Mouse (Mus musculus): ENCODE measurements around the gene Rnf113a2. TPM values are rescaled to one million over a fixed set of nuclear protein-coding genes. Genes with fewer than 3 reads are reported as not detected.

Gene Rnf113a2
- polyA plus RNA-seq, 1 experiment from 2014 or later: 22.3 TPM

DNA sequence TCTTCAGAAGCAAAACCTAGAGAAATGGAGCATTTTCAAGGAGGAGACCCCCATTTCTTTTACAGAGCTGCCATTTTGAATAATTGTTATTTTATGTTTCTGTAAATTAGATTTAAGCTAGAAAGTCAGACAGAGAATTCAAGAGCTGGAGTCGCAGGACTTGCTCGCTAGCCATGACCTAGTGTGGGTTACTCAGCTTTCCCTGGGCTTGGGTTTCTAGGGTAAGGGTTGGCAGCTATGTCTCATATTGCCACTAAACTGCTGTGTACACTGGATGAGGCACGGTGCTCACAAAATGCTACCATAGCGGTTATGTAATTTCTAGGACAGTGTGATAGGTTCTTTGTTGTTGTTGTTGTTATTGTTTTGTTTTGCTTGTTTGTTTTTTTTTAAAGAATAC is 24.3 kb upstream of the Rnf113a2 start:
- no peak overlapping the region for H3K9ac ChIP-seq (replicated peaks; ENCODE audit: low read length)
- H3K4me2 ChIP-seq (replicated peaks; ENCODE audit: low read depth, low read length): no peak overlapping the region
- WGBS: 93% methylated on average over 4 of the region's 4 CpGs
- no peaks in the 10 kb centered on the region for H3K9me3 ChIP-seq (ENCODE audit: low read length)
- ATAC-seq (ENCODE audit: low FRiP score, low TSS enrichment): no peak
- 0 out of 2 replicates have a peak, but pooled peaks cover 3% of the 10 kb centered on the region for H3K36me3 ChIP-seq (ENCODE audit: insufficient read depth, low read length)
- H3K27me3 ChIP-seq (ENCODE audit: insufficient read depth, low read length): no peaks in the 10 kb centered on the region
- H3K4me3 ChIP-seq (ENCODE audit: low read length): no peak overlapping the region
- H3K4me1 ChIP-seq (ENCODE audit: insufficient read depth, low read length): no peaks in the 10 kb centered on the region
- no peak overlapping the region for H3K27ac ChIP-seq (ENCODE audit: low read length)

DNA sequence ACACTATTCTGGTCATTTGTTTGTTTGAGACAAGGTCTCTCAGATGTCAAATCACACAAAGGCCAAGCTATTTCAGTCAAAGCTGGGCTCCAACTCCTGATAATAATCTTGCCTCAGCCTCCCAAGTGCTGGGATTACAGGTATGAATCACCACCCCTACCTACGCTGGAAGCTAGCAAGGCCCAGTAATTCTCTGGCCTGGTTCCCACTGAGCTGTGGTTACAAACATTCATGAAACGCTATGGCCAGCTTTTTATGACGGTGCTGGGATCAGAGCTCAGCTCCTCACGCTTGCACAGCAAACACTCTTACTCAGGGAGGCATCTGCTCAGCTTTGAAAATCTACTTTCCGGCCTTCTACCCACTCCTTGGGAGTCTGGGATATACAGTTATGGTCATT is 23.1 kb upstream of the Rnf113a2 start:
- no peaks in the 10 kb centered on the region for H3K27me3 ChIP-seq (ENCODE audit: insufficient read depth, low read length)
- H3K9ac ChIP-seq (replicated peaks; ENCODE audit: low read length): no peak overlapping the region
- H3K4me3 ChIP-seq (ENCODE audit: low read length): no peak overlapping the region
- ATAC-seq (ENCODE audit: low FRiP score, low TSS enrichment): no peak
- no peaks in the 10 kb centered on the region for H3K9me3 ChIP-seq (ENCODE audit: low read length)
- WGBS: 89% methylated on average over 5 of the region's 5 CpGs
- no peaks in the 10 kb centered on the region for H3K4me1 ChIP-seq (ENCODE audit: insufficient read depth, low read length)
- H3K36me3 ChIP-seq (ENCODE audit: insufficient read depth, low read length): 0 out of 2 replicates have a peak, but pooled peaks cover 3% of the 10 kb centered on the region
- no peak overlapping the region for H3K27ac ChIP-seq (ENCODE audit: low read length)
- H3K4me2 ChIP-seq (replicated peaks; ENCODE audit: low read depth, low read length): no peak overlapping the region

DNA sequence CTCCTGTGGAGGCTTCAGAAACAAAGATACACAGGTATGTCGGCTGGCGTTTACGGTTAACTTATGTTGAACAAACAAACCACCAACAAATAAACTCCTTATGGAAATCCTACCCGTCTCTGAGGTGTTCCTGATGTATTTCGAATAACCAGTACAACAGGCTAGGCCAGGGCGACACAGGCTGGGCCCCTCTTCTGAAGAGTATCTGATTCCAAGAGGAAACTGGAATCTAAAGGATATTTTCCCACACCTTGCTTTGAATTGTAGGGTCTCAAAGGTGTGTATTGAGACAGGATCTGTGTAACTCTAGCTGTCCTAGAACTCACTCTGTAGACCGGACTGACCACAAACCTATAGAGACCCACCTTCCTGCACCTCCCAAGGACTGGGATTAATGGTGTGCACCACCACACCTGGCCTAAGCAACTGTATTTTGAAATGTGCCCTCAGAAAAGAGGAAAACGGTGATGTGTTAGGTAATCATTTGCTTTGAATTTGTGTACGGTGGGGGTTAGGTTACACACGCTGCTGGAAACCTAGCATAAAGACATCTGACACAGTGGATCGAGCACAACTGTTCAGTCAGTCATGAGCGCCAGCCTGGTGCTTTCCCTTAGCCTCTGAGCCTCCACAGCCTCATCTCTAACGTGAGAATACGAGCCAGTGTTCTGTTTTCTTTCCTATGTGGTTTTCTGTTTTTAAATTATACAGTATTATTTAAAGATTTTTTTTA is 19.9 kb upstream of the Rnf113a2 start:
- Histone ChIP-seq H3K4me3 (ENCODE audit: low read length) (no peak overlapping the region), H3K9me3 (ENCODE audit: low read length) (no peaks in the 10 kb centered on the region), H3K4me2 (replicated peaks; ENCODE audit: low read depth, low read length) (no peak overlapping the region), H3K27ac (ENCODE audit: low read length) (no peak overlapping the region; the same call in 1 of the 2 replicates), H3K36me3 (ENCODE audit: insufficient read depth, low read length) (0 out of 2 replicates have a peak, but pooled peaks cover 3% of the 10 kb centered on the region), H3K9ac (replicated peaks; ENCODE audit: low read length) (no peak overlapping the region), H3K4me1 (ENCODE audit: insufficient read depth, low read length) (peaks cover 4% of the 10 kb centered on the region; the same call in 1 of the 2 replicates), H3K27me3 (ENCODE audit: insufficient read depth, low read length) (no peaks in the 10 kb centered on the region)
- no peak; the same call in 1 of the 2 replicates for ATAC-seq (ENCODE audit: low FRiP score, low TSS enrichment)
- WGBS: 73% methylated on average over 14 of the region's 14 CpGs

DNA sequence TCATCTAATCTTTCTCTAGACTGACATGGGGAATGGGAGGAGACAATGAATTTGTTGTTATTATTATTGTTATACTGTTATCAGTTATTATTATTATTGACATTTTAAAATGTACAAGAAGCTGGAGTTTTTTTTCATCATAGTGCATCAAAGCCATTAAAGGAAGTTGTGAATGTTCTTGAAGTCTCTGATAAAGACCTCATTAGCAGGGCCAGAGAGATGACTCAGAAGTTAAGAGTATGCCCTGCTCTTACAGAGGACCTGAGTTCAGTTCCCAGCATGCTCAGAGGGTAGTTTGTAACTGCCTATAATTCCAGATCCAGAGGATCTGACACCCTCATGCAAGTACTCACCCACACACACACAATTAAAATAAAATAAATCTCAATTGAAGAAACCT is 19.3 kb upstream of the Rnf113a2 start:
- no peak overlapping the region for H3K4me2 ChIP-seq (replicated peaks; ENCODE audit: low read depth, low read length)
- H3K4me1 ChIP-seq (ENCODE audit: insufficient read depth, low read length): peaks cover 4% of the 10 kb centered on the region; the same call in 1 of the 2 replicates
- no peak for ATAC-seq (ENCODE audit: low FRiP score, low TSS enrichment)
- no peaks in the 10 kb centered on the region for H3K9me3 ChIP-seq (ENCODE audit: low read length)
- H3K36me3 ChIP-seq (ENCODE audit: insufficient read depth, low read length): 0 out of 2 replicates have a peak, but pooled peaks cover 3% of the 10 kb centered on the region
- no peak overlapping the region for H3K9ac ChIP-seq (replicated peaks; ENCODE audit: low read length)
- H3K27me3 ChIP-seq (ENCODE audit: insufficient read depth, low read length): no peaks in the 10 kb centered on the region
- H3K4me3 ChIP-seq (ENCODE audit: low read length): no peak overlapping the region
- no peak overlapping the region for H3K27ac ChIP-seq (ENCODE audit: low read length)

DNA sequence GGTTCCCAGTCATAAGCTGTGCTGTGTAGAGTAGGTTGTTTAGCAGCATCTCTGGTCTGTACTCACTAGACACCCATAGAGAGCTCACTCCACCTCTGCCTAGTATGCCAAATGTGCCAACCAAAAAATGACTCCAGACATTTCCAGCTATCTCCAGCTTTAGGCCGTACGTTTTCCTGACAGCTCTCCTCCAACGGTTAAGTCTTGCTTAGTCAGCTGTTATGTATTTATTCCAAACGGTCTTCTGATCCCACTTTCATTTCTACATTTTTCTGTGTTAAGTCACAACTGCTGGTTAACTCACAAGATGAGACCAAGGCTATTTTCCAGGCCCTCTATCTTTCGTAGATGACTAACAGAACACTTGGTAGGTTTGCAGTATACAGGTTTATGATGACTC is 18.4 kb upstream of the Rnf113a2 start:
- no peak overlapping the region for H3K9ac ChIP-seq (replicated peaks; ENCODE audit: low read length)
- WGBS: 73% methylated on average over 5 of the region's 5 CpGs

DNA sequence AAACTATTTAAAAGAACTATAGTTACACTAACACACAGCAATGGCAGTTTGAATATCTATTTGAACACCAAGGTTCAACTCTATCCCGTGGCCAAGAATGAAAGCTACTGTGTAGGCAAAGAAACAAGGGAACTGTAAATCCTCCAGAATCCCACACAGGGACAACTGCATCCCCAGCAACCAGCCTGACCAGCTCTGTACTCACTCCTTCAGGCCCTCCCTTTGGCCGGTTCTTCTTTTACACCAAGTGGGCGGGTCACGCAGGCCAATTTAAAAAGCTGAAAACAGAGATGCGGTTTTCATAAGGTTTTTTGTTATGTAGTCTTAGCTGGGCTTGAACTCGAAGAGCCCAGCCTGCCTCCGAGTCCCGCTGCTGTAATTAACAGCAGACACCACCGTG is 17.9 kb upstream of the Rnf113a2 start:
- WGBS: 76% methylated on average over 9 of the region's 9 CpGs
- peaks cover 4% of the 10 kb centered on the region; the same call in 1 of the 2 replicates for H3K4me1 ChIP-seq (ENCODE audit: insufficient read depth, low read length)
- H3K27me3 ChIP-seq (ENCODE audit: insufficient read depth, low read length): no peaks in the 10 kb centered on the region
- no peaks in the 10 kb centered on the region for H3K9me3 ChIP-seq (ENCODE audit: low read length)
- no peak for ATAC-seq (ENCODE audit: low FRiP score, low TSS enrichment)
- H3K4me3 ChIP-seq (ENCODE audit: low read length): no peak overlapping the region
- H3K27ac ChIP-seq (ENCODE audit: low read length): peak overlapping the region; percentile 65
- H3K4me2 ChIP-seq (replicated peaks; ENCODE audit: low read depth, low read length): 0 out of 2 replicates have a peak overlapping the region, but pooled peaks have one; percentile 10
- no peaks in the 10 kb centered on the region for H3K36me3 ChIP-seq (ENCODE audit: insufficient read depth, low read length)
- H3K9ac ChIP-seq (replicated peaks; ENCODE audit: low read length): no peak overlapping the region

More for the DNA sequence above, 18.4 kb upstream of the Rnf113a2 start:
- no peak overlapping the region for H3K4me2 ChIP-seq (replicated peaks; ENCODE audit: low read depth, low read length)
- H3K27me3 ChIP-seq (ENCODE audit: insufficient read depth, low read length): no peaks in the 10 kb centered on the region
- no peak overlapping the region for H3K27ac ChIP-seq (ENCODE audit: low read length)
- H3K9me3 ChIP-seq (ENCODE audit: low read length): no peaks in the 10 kb centered on the region
- no peak overlapping the region for H3K4me3 ChIP-seq (ENCODE audit: low read length)
- peaks cover 4% of the 10 kb centered on the region; the same call in 1 of the 2 replicates for H3K4me1 ChIP-seq (ENCODE audit: insufficient read depth, low read length)
- no peak for ATAC-seq (ENCODE audit: low FRiP score, low TSS enrichment)
- no peaks in the 10 kb centered on the region for H3K36me3 ChIP-seq (ENCODE audit: insufficient read depth, low read length)

DNA sequence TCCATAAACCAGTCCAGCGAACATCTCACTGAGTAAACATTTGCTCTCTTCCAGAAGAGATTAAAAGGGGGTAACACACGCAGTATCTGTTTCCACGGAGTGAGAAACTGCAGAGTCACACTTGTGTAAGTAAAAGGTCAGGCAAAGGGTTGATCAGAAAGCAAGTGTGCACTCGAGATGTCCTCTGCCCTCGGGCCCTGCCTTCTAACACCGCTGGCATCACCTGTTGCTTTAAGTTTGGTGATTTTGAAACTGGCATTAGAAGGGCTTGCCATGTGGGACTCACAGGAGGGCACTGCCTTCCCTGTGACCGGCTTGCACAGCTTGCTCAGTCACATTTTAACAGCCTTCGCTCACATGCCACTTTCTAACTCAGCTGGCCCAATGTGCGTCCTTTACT is 17.3 kb upstream of the Rnf113a2 start:
- H3K4me2 ChIP-seq (replicated peaks; ENCODE audit: low read depth, low read length): no peak overlapping the region

DNA sequence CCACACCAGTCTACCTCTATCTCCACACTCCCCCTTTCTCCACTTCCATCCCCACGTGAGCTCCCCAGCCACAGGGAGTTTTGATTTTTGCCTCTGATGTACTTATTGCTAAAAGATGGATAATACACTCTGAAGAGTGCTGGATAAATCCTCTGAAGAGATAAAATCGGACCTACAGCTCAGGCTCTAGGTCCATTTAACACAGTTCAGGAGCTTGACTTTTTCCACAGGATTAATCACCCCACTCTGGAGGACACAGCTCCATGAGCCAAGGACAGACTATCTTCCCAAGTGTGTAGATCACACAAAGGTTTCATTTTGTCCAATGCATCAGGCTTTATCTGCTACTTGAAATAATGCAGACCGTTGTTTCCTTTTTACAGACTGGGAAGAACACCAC is 16.9 kb upstream of the Rnf113a2 start:
- Histone ChIP-seq H3K4me2 (replicated peaks; ENCODE audit: low read depth, low read length) (no peak overlapping the region), H3K4me1 (ENCODE audit: insufficient read depth, low read length) (peaks cover 4% of the 10 kb centered on the region; the same call in 1 of the 2 replicates), H3K9ac (replicated peaks; ENCODE audit: low read length) (no peak overlapping the region), H3K36me3 (ENCODE audit: insufficient read depth, low read length) (no peaks in the 10 kb centered on the region), H3K9me3 (ENCODE audit: low read length) (no peaks in the 10 kb centered on the region), H3K27ac (ENCODE audit: low read length) (peak overlapping the region; percentile 65), H3K27me3 (ENCODE audit: insufficient read depth, low read length) (no peaks in the 10 kb centered on the region), H3K4me3 (ENCODE audit: low read length) (no peak overlapping the region)
- no peak for ATAC-seq (ENCODE audit: low FRiP score, low TSS enrichment)
- WGBS: 83% methylated on average over 3 of the region's 3 CpGs

More for the DNA sequence above, 17.3 kb upstream of the Rnf113a2 start:
- no peaks in the 10 kb centered on the region for H3K9me3 ChIP-seq (ENCODE audit: low read length)
- no peaks in the 10 kb centered on the region for H3K36me3 ChIP-seq (ENCODE audit: insufficient read depth, low read length)
- H3K4me3 ChIP-seq (ENCODE audit: low read length): no peak overlapping the region
- ATAC-seq (ENCODE audit: low FRiP score, low TSS enrichment): no peak
- H3K9ac ChIP-seq (replicated peaks; ENCODE audit: low read length): no peak overlapping the region
- peak overlapping the region; percentile 65 for H3K27ac ChIP-seq (ENCODE audit: low read length)
- 57% methylated on average over 9 of the region's 9 CpGs for WGBS
- H3K27me3 ChIP-seq (ENCODE audit: insufficient read depth, low read length): no peaks in the 10 kb centered on the region
- peaks cover 4% of the 10 kb centered on the region; the same call in 1 of the 2 replicates for H3K4me1 ChIP-seq (ENCODE audit: insufficient read depth, low read length)

DNA sequence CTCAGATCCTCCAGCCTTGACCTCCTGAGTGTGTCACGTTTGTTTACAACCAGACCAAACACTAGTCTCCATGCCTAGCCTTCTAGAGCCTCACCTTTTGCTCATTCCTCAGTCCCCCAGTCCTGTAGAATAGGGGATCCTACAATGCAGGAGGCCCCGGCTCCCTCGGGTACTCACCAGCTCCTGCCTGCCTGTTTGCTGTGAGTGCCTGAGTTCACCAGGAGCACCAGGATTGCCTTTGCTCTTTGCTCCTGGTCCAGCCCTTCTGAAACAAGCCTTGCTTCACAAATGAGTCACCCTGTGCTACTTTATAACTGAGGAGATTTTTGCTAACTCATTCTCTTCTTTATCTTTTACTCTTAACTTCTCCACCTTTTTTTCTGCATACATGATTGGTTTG is 16.3 kb upstream of the Rnf113a2 start:
- 57% methylated on average over 3 of the region's 3 CpGs for WGBS
- no peak overlapping the region for H3K9ac ChIP-seq (replicated peaks; ENCODE audit: low read length)
- no peaks in the 10 kb centered on the region for H3K36me3 ChIP-seq (ENCODE audit: insufficient read depth, low read length)
- H3K4me2 ChIP-seq (replicated peaks; ENCODE audit: low read depth, low read length): no peak overlapping the region
- peaks cover 4% of the 10 kb centered on the region; the same call in 1 of the 2 replicates for H3K4me1 ChIP-seq (ENCODE audit: insufficient read depth, low read length)
- ATAC-seq (ENCODE audit: low FRiP score, low TSS enrichment): no peak
- H3K9me3 ChIP-seq (ENCODE audit: low read length): no peaks in the 10 kb centered on the region
- H3K27ac ChIP-seq (ENCODE audit: low read length): peak overlapping the region; percentile 65
- H3K4me3 ChIP-seq (ENCODE audit: low read length): 0 out of 2 replicates have a peak overlapping the region, but pooled peaks have one; percentile 10
- no peaks in the 10 kb centered on the region for H3K27me3 ChIP-seq (ENCODE audit: insufficient read depth, low read length)

DNA sequence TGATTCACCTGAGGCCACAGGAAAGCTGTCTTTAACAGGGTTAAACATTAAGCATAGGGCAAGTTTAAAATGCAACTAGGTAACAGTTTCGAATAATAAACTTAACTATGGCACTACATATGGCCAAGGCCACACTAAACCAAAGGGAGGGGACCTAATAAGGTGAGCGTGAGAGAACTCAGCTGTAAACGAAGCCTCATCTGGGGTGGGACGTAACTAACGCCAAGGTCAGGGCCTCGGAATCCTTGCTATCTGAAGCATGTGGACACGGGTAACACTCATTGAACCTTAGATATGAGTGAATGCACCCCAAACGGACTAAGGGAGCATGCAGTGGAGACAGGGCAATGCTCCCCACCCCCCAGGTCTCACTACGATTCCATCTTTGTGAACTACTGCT is 14.1 kb upstream of the Rnf113a2 start:
- H3K9me3 ChIP-seq (ENCODE audit: low read length): no peaks in the 10 kb centered on the region
- no peak overlapping the region for H3K4me3 ChIP-seq (ENCODE audit: low read length)
- no peak overlapping the region for H3K9ac ChIP-seq (replicated peaks; ENCODE audit: low read length)
- peak overlapping the region; percentile 82 for H3K27ac ChIP-seq (ENCODE audit: low read length)
- no peaks in the 10 kb centered on the region for H3K27me3 ChIP-seq (ENCODE audit: insufficient read depth, low read length)
- H3K4me2 ChIP-seq (replicated peaks; ENCODE audit: low read depth, low read length): no peak overlapping the region
- no peaks in the 10 kb centered on the region for H3K36me3 ChIP-seq (ENCODE audit: insufficient read depth, low read length)
- peaks cover 8% of the 10 kb centered on the region; the same call in 1 of the 2 replicates for H3K4me1 ChIP-seq (ENCODE audit: insufficient read depth, low read length)
- peak; percentile 95 for ATAC-seq (ENCODE audit: low FRiP score, low TSS enrichment)
- WGBS: 55% methylated on average over 9 of the region's 9 CpGs

All from kidney, embryonic 16.5 days (tissue).